Mouse (Mus musculus) lung, postnatal 0 days (tissue): ENCODE data around the gene Wnt9b. TPM values are rescaled to one million over a fixed set of nuclear protein-coding genes. Genes with fewer than 3 reads are reported as not detected.
A peak's percentile ranks its signal among the peaks of the same experiment; 100 is the strongest.

ENCODE experiments used
- ATAC-seq: fragments of 200-750 bp; cut with Nextera tagmentation; 2 replicates; pipeline ENCODE4 v1.8.0; 2017; ENCODE audit warnings: moderate library complexity
- DNase-seq: peaks from one replicate; pipeline ENCODE4 v3.0.0-alpha.2; 2016; ENCODE audit warnings: low spot score
- H3K27ac ChIP-seq: fragments of 300-500 bp; sonication (generic); 2 replicates; pipeline ENCODE4 v1.5.1; 2014; ENCODE audit warnings: antibody characterized with exemption, mild to moderate bottlenecking, low read length, mixed read lengths
- H3K27me3 ChIP-seq: fragments of 300-500 bp; sonication (generic); replicated peaks from 2 replicates; pipeline ENCODE4 v1.6.1; 2014; ENCODE audit warnings: low read length, mixed read lengths; ENCODE audit not compliant: insufficient read depth
- H3K36me3 ChIP-seq: fragments of 300-500 bp; sonication (generic); 2 replicates; pipeline ENCODE4 v1.6.1; 2014; ENCODE audit warnings: low read length, mixed read lengths; ENCODE audit not compliant: insufficient read depth
- H3K4me1 ChIP-seq: fragments of 300-500 bp; sonication (generic); 2 replicates; pipeline ENCODE4 v1.6.1; 2014; ENCODE audit warnings: antibody characterized with exemption, low read depth, low read length, mixed read lengths; ENCODE audit not compliant: insufficient read depth
- H3K4me2 ChIP-seq: fragments of 300-500 bp; sonication (generic); replicated peaks from 2 replicates; pipeline ENCODE4 v1.6.1; 2014; ENCODE audit warnings: low read depth, mild to moderate bottlenecking, low read length, moderate library complexity, mixed read lengths
- H3K4me3 ChIP-seq: fragments of 300-500 bp; sonication (generic); 2 replicates; pipeline ENCODE4 v1.5.1; 2014; ENCODE audit warnings: low read depth, low read length
- H3K9ac ChIP-seq: fragments of 300-500 bp; sonication (generic); replicated peaks from 2 replicates; pipeline ENCODE4 v1.6.1; 2014; ENCODE audit warnings: low read depth, mild to moderate bottlenecking
- H3K9me3 ChIP-seq: fragments of 300-500 bp; sonication (generic); 2 replicates; pipeline ENCODE4 v1.6.1; 2016; ENCODE audit warnings: low read length, mixed read lengths
- CTCF ChIP-seq: IDR thresholded peaks from 2 replicates; pipeline ENCODE4 v1.5.1; 2016; ENCODE audit warnings: antibody characterized with exemption, mild to moderate bottlenecking
- EP300 ChIP-seq: IDR thresholded peaks from 2 replicates; pipeline ENCODE4 v1.6.1; 2016; ENCODE audit warnings: antibody characterized with exemption, mild to moderate bottlenecking, control low read depth
- WGBS: fragments of 180-500 bp; shearing (Covaris S2); extraction: QIAGEN DNeasy Blood & Tissue Kit; methylation state at CpG from one replicate; pipeline ENCODE4 v1.1.7; 2014; 5-methylcytosine and 5-hydroxymethylcytosine counted together
- polyA plus RNA-seq: library from polyadenylated mRNA; unstranded; fragments of >200 nt; fragmentation: Nextera tagmentation; extraction: Ambion mirVana; gene quantifications from 2 replicates; pipeline ENCODE4 v1.2.1, GENCODE M21; 2015

Wnt9b gene
- 0.08 and 0.11 TPM in 2 replicates for polyA plus RNA-seq

GRCm38 (mm10) chr11:103749306-103750089, at the start of gene Wnt9b:
Gene Wnt9b, minus strand, starts transcription at chr11:103749821.
- Histone ChIP-seq H3K27me3 (peaks cover 31% of the 10 kb centered on the region; the same call in 1 of the 2 replicates), H3K9me3 (no peaks in the 10 kb centered on the region), H3K4me3 (peak within 1 kb of the TSS; percentile 29), H3K9ac (0 out of 2 replicates have a peak within 1 kb of the TSS, but pooled peaks have one; percentile 2), H3K4me2 (peak within 1 kb of the TSS; percentile 65), H3K27ac (no peak within 1 kb of the TSS), H3K36me3 (no peaks in the 10 kb centered on the region), H3K4me1 (no peaks in the 10 kb centered on the region)
- under 1% methylated on average over 54 of the region's 68 CpGs for WGBS
- ATAC-seq: peak; percentile 82
- DNase-seq: peak; percentile 24
- TF ChIP-seq EP300 (no peak), CTCF (no peak)

GRCm38 (mm10) chr11:103789951-103790350, 40.3 kb upstream of the Wnt9b start:
- ATAC-seq: no peak
- no peaks in the 10 kb centered on the region for H3K4me1 ChIP-seq
- H3K4me2 ChIP-seq: no peak overlapping the region
- H3K27ac ChIP-seq: no peak overlapping the region
- H3K27me3 ChIP-seq: peaks cover 4% of the 10 kb centered on the region
- no peaks in the 10 kb centered on the region for H3K36me3 ChIP-seq
- H3K9me3 ChIP-seq: no peaks in the 10 kb centered on the region
- WGBS: 43% methylated on average over 5 of the region's 5 CpGs
- H3K4me3 ChIP-seq: no peak overlapping the region
- TF ChIP-seq CTCF: no peak
- no peak for TF ChIP-seq EP300
- DNase-seq: no peak
- H3K9ac ChIP-seq: no peak overlapping the region

DNA sequence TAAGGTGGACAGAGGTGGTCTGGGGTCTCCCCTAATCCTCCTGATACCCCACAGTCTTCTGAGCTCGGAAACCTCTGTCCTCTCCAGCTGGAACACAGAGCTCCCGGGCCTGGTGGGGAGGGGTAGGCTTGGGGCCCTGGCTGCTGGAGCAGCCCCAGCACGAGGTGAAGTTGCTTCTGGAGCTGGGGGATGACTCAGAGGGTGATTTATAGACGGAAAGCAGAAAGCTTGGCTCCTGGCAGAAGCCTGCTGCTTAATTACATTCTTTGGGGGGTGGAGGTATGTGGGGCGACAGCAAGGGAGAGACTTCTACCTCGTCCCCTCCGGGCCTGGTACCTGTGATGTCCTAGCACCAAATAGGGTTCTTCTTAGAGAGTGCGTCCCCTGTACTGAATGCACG, 30.5 kb upstream of the Wnt9b start:
- no peaks in the 10 kb centered on the region for H3K36me3 ChIP-seq
- peaks cover 15% of the 10 kb centered on the region; the same call in 1 of the 2 replicates for H3K27me3 ChIP-seq
- no peak for ATAC-seq
- DNase-seq: no peak
- no peaks in the 10 kb centered on the region for H3K9me3 ChIP-seq
- no peaks in the 10 kb centered on the region for H3K4me1 ChIP-seq
- no peak for TF ChIP-seq CTCF
- TF ChIP-seq EP300: no peak
- no peak overlapping the region for H3K27ac ChIP-seq
- no peak overlapping the region for H3K4me2 ChIP-seq
- 51% methylated on average over 9 of the region's 9 CpGs for WGBS
- no peak overlapping the region for H3K9ac ChIP-seq
- H3K4me3 ChIP-seq: no peak overlapping the region

DNA sequence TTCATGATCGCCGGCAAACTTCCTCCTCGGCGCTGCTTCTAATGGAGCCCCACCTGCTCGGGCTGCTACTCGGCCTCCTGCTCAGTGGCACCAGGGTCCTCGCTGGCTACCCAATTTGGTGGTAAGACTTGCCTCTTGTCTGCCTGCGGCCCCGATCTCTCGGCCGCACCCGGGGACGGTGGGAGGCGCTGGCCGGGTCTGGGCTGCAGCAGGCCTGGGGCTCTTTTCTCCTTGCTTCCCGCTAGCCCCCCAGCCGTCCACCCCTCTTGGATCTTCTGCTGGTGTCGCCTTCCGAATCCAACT, 24.6 kb upstream of the Wnt9b start:
- TF ChIP-seq CTCF (no peak), EP300 (no peak)
- H3K36me3 ChIP-seq: no peaks in the 10 kb centered on the region
- H3K4me3 ChIP-seq: no peak overlapping the region
- H3K9ac ChIP-seq: no peak overlapping the region
- no peaks in the 10 kb centered on the region for H3K4me1 ChIP-seq
- 0 out of 2 replicates have a peak overlapping the region, but pooled peaks have one; percentile 17 for H3K4me2 ChIP-seq
- DNase-seq: no peak
- under 1% methylated on average over 19 of the region's 19 CpGs for WGBS
- ATAC-seq: no peak
- no peaks in the 10 kb centered on the region for H3K9me3 ChIP-seq
- H3K27me3 ChIP-seq: peaks cover 63% of the 10 kb centered on the region
- no peak overlapping the region for H3K27ac ChIP-seq

- H3K36me3 ChIP-seq: no peaks in the 10 kb centered on the region
- H3K9me3 ChIP-seq: no peaks in the 10 kb centered on the region
- no peaks in the 10 kb centered on the region for H3K4me1 ChIP-seq
- H3K27me3 ChIP-seq: peaks cover 63% of the 10 kb centered on the region
- DNase-seq (no peak), ATAC-seq (no peak)
- H3K4me3 ChIP-seq: peak within 1 kb of the TSS; percentile 15; the same call in 1 of the 2 replicates
- H3K9ac ChIP-seq: no peak within 1 kb of the TSS
- H3K27ac ChIP-seq: no peak within 1 kb of the TSS
- WGBS: under 1% methylated on average over 57 of the region's 60 CpGs
- TF ChIP-seq EP300: no peak
- no peak for TF ChIP-seq CTCF
- 0 out of 2 replicates have a peak within 1 kb of the TSS, but pooled peaks have one; percentile 17 for H3K4me2 ChIP-seq
These were observed 24.0 kb upstream of the Wnt9b start, which contains the start of gene Wnt3 for GRCm38 (mm10) chr11:103773387-103774227. Gene Wnt3, plus strand, starts transcription at chr11:103774150.
